Comparison of ENCODE assay signal across 8 mouse cellular contexts in genomic region chr7:140955342-140955741, GRCm38 (mm10). TPM values are rescaled to one million over a fixed set of nuclear protein-coding genes. Genes with fewer than 3 reads are reported as not detected.
A peak's percentile ranks its signal among the peaks of the same experiment; 100 is the strongest.
DNase-seq lines count a peak whose midpoint lies in the region; TF ChIP-seq lines count a peak whose summit lies in the region.

No protein-coding gene starts in this region.

- DNase-seq in 3134 (ENCODE audit: extremely low read depth, insufficient read length, low spot score) (peak; percentile 70), 416B (ENCODE audit: low read depth) (peak; percentile 63)
- peak; percentile 50 for DNase-seq in liver, adult 2 months (ENCODE audit: extremely low read depth, low read depth, low spot score)
- no peak for DNase-seq in frontal cortex, postnatal 14 days (ENCODE audit: low spot score in 2 of 2)
- DNase-seq in thymus, postnatal 14 days, result no peak
- no peak for DNase-seq in urinary bladder, adult 2 months (ENCODE audit: low spot score)

- no peaks in the 10 kb centered on the region for H3K27me3 ChIP-seq in liver, adult 2 months (ENCODE audit: control insufficient read depth, insufficient read depth, low read length)

- 3% methylated on average over 17 of the region's 17 CpGs for WGBS in liver, adult 2 months
- 27% methylated on average over 17 of the region's 17 CpGs for WGBS in olfactory bulb, adult 2 months

- no peak for TF ChIP-seq CTCF in embryonic fibroblast, embryonic 13.5 days (IDR thresholded peaks at IDR 0.05; ENCODE audit: borderline replicate concordance, insufficient read depth, low read length)
- TF ChIP-seq CTCF in liver, adult 2 months (IDR thresholded peaks at IDR 0.05; ENCODE audit: low read depth, low read length), result no peak
- no peak for TF ChIP-seq CTCF in olfactory bulb, adult 2 months (IDR thresholded peaks at IDR 0.05; ENCODE audit: insufficient read depth, low read depth, low read length)

- TF ChIP-seq POLR2A in embryonic fibroblast, embryonic 13.5 days (IDR thresholded peaks at IDR 0.05; ENCODE audit: low read depth, low read length), result no peak; the same call in 1 of the 2 replicates
- TF ChIP-seq POLR2A in liver, adult 2 months (IDR thresholded peaks at IDR 0.05; ENCODE audit: extremely low read depth, insufficient read depth, low read length), result no peak
- TF ChIP-seq POLR2A in olfactory bulb, adult 2 months (IDR thresholded peaks at IDR 0.05; ENCODE audit: insufficient read depth, low read depth, low read length), result no peak

- H3K27ac ChIP-seq in embryonic fibroblast, embryonic 13.5 days (ENCODE audit: insufficient read depth, low read length), result peak overlapping the region; percentile 98
- peak overlapping the region; percentile 95 for H3K27ac ChIP-seq in liver, adult 2 months (replicated peaks; ENCODE audit: insufficient read depth, low read depth, low read length)
- no peak overlapping the region for H3K27ac ChIP-seq in olfactory bulb, adult 2 months (ENCODE audit: insufficient read depth, low read depth, low read length)

- H3K4me1 ChIP-seq in embryonic fibroblast, embryonic 13.5 days (ENCODE audit: control insufficient read depth, insufficient read depth, low read length), result peaks cover 13% of the 10 kb centered on the region
- peaks cover 11% of the 10 kb centered on the region for H3K4me1 ChIP-seq in liver, adult 2 months (ENCODE audit: control insufficient read depth, insufficient read depth, low read length)
- peaks cover 4% of the 10 kb centered on the region; the same call in 1 of the 2 replicates for H3K4me1 ChIP-seq in olfactory bulb, adult 2 months (ENCODE audit: control insufficient read depth, insufficient read depth, low read length)

- peak overlapping the region; percentile 94 for H3K4me3 ChIP-seq in embryonic fibroblast, embryonic 13.5 days (ENCODE audit: insufficient read depth, low read length)
- peak overlapping the region; percentile 77 for H3K4me3 ChIP-seq in liver, adult 2 months (ENCODE audit: insufficient read depth, low read depth, low read length)
- peak overlapping the region; percentile 30 for H3K4me3 ChIP-seq in olfactory bulb, adult 2 months (ENCODE audit: insufficient read depth, low read depth, low read length)

- peak overlapping the region; percentile 88 for H3K9ac ChIP-seq in liver, adult 2 months (ENCODE audit: low read depth, low read length)

- peaks cover 17% of the 10 kb centered on the region for H3K79me2 ChIP-seq in liver, adult 2 months (ENCODE audit: control insufficient read depth, insufficient read depth, low read length)

- H3K36me3 ChIP-seq in liver, adult 2 months (ENCODE audit: control insufficient read depth, insufficient read depth, low read length), result no peaks in the 10 kb centered on the region

RNA-seq across cellular contexts. Expression of gene Gm45717, which starts 0.4 kb away (rescaled TPM):
- not detected in 2 replicates for polyA plus RNA-seq in embryonic fibroblast, embryonic 13.5 days (2011; ENCODE audit: insufficient read length, low read depth, missing spikeins)
- not detected in 2 replicates for total RNA-seq in liver, adult 2 months (2014; rRNA removed)
- polyA plus RNA-seq in liver, adult 2 months (2012; rRNA removed), result not detected in 2 replicates
- not detected in 2 replicates for polyA plus RNA-seq in olfactory bulb, adult 2 months (2012; ENCODE audit: insufficient read depth, insufficient read length, low replicate concordance, missing spikeins)
- polyA plus RNA-seq in urinary bladder, adult 2 months (2012; rRNA removed), result not detected in 2 replicates

RNA-seq across cellular contexts. Expression of gene Ifitm2, which starts 0.4 kb away (rescaled TPM):
- 771 and 857 TPM in 2 replicates for polyA plus RNA-seq in embryonic fibroblast, embryonic 13.5 days (2011; ENCODE audit: insufficient read length, low read depth, missing spikeins)
- 270 and 282 TPM in 2 replicates for total RNA-seq in liver, adult 2 months (2014; rRNA removed)
- 968 and 1,028 TPM in 2 replicates for polyA plus RNA-seq in liver, adult 2 months (2012; rRNA removed)
- polyA plus RNA-seq in olfactory bulb, adult 2 months (2012; ENCODE audit: insufficient read depth, insufficient read length, low replicate concordance, missing spikeins), result not detected in 2 replicates
- 860 and 924 TPM in 2 replicates for polyA plus RNA-seq in urinary bladder, adult 2 months (2012; rRNA removed)

RNA-seq across cellular contexts. Expression of gene Ifitm5, which starts 5.3 kb away (rescaled TPM):
- 3.0 TPM in 1 of 2 replicates, not detected in the other for polyA plus RNA-seq in embryonic fibroblast, embryonic 13.5 days (2011; ENCODE audit: insufficient read length, low read depth, missing spikeins)
- total RNA-seq in liver, adult 2 months (2014; rRNA removed), result 0.40 and 0.55 TPM in 2 replicates
- 0.76 and 1.0 TPM in 2 replicates for polyA plus RNA-seq in liver, adult 2 months (2012; rRNA removed)
- polyA plus RNA-seq in olfactory bulb, adult 2 months (2012; ENCODE audit: insufficient read depth, insufficient read length, low replicate concordance, missing spikeins), result not detected in 2 replicates
- 1.3 and 1.7 TPM in 2 replicates for polyA plus RNA-seq in urinary bladder, adult 2 months (2012; rRNA removed)

RNA-seq across cellular contexts. Expression of gene Ifitm1, which starts 11.7 kb away (rescaled TPM):
- polyA plus RNA-seq in embryonic fibroblast, embryonic 13.5 days (2011; ENCODE audit: insufficient read length, low read depth, missing spikeins), result 5.1 and 16.5 TPM in 2 replicates
- 11.2 and 11.3 TPM in 2 replicates for total RNA-seq in liver, adult 2 months (2014; rRNA removed)
- polyA plus RNA-seq in liver, adult 2 months (2012; rRNA removed), result 48.6 and 79.4 TPM in 2 replicates
- not detected in 2 replicates for polyA plus RNA-seq in olfactory bulb, adult 2 months (2012; ENCODE audit: insufficient read depth, insufficient read length, low replicate concordance, missing spikeins)
- 240 and 346 TPM in 2 replicates for polyA plus RNA-seq in urinary bladder, adult 2 months (2012; rRNA removed)

RNA-seq across cellular contexts. Expression of gene Pgghg, which starts 14.2 kb away (rescaled TPM):
- 14.3 and 19.1 TPM in 2 replicates for polyA plus RNA-seq in embryonic fibroblast, embryonic 13.5 days (2011; ENCODE audit: insufficient read length, low read depth, missing spikeins)
- total RNA-seq in liver, adult 2 months (2014; rRNA removed), result 16.6 and 19.1 TPM in 2 replicates
- polyA plus RNA-seq in liver, adult 2 months (2012; rRNA removed), result 41.3 and 43.3 TPM in 2 replicates
- polyA plus RNA-seq in olfactory bulb, adult 2 months (2012; ENCODE audit: insufficient read depth, insufficient read length, low replicate concordance, missing spikeins), result not detected in 2 replicates
- polyA plus RNA-seq in urinary bladder, adult 2 months (2012; rRNA removed), result 41.5 and 49.5 TPM in 2 replicates

Comparison
In these comparisons a context has a peak if more than half of its experiments do, and no peak if none do; other contexts are left out.
1. DNase-seq: peak in 3134 (single experiment), 416B (single experiment) and liver, adult 2 months (single experiment); none in frontal cortex, postnatal 14 days (0 of 2), thymus, postnatal 14 days (single experiment) and urinary bladder, adult 2 months (single experiment).
2. H3K4me3 ChIP-seq: peak in every context shown above with its lines; median percentile 94 in embryonic fibroblast, embryonic 13.5 days; 77 in liver, adult 2 months; 30 in olfactory bulb, adult 2 months.
3. RNA of gene Ifitm2, which starts 0.4 kb away (polyA plus RNA-seq): 968 to 1,028 TPM in liver, adult 2 months, 860 to 924 TPM in urinary bladder, adult 2 months and 771 to 857 TPM in embryonic fibroblast, embryonic 13.5 days; not detected in olfactory bulb, adult 2 months; every median in the first group is over 100 times any median in the second.